Mouse (Mus musculus) ZHBTc4 (cell line): ENCODE results near the gene Slc12a9.
A peak's percentile ranks its signal among the peaks of the same experiment; 100 is the strongest.

ENCODE experiments used
- DNase-seq: peaks from one replicate; pipeline ENCODE4 v3.0.0-alpha.2; 2011; ENCODE audit warnings: low read depth, low spot score

Slc12a9 gene

DNA sequence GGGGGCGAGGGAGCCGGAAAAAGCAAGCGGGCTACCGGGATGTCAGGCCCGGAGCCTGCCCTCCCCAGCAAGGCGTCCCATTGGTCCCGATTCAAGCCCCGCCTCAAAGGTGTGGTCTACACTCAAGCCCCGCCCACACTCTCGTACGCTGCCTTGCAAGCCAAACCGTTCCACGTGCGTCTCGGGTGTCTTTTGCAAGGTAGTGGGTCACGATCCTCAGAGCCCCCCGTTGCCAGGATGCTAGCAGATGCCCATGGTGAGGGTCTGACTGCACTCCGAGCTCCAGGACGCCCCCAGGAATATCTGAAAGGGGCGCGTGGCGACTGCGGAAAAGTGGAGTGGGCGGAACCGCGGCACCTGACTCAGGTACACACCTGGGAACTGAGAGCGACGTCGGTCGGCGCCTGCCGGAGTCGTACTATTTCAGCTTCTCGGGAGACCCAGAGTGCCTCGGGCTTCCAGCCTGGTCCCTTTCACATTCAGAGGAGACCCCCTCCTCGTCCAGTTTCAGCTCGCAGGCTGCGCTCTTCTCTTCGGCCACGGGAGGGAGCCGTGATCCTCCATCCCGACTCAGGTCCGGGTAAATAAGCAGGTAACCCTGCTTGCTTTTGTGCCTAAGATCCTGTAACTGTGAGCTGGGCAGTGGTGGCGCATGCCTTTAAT, at the start of gene Slc12a9:
Gene Slc12a9 (minus strand): TSS at position 86 of the 663 bp plus-strand sequence.
- DNase-seq = peak; percentile 97

DNA sequence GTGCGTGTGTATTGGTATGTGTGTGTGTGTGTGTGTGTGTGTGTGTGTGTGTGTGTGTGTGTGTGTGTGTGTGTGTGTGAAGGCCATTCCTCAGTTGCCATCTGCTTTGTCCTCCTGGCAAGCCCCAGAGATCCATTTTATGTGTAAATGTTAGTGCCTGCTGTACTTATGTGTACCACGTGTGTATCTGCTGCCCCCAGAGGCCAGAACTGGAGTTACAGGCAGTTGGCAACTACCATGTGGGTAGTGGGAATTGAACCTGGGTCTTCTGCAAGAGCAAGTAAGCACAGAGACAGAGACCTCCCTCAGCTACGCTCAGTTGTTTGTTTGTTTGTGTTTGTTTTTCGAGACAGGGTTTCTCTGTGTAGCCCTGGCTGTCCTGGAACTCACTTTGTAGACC, 47.8 kb upstream of the Slc12a9 start:
- DNase-seq = peak; percentile 89

DNA sequence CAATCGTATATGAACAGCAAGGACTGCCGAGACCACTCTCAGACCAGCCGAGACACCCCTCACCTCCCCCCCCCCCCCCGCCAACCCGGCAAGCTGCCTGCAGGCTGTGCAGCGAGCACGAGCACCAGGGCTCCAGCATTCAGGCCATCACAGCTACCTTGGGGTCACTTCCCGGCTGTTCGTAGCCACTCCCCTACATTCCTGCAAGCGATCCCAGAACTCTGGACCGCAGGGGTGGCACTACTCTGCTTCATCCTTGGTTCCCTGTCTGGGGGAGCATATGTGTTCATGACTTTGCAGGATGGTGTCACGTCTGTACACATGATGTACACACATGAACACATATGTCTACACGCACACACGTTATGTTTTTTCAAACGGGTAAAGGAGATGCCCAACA, 44.2 kb upstream of the Slc12a9 start:
- no peak for DNase-seq

DNA sequence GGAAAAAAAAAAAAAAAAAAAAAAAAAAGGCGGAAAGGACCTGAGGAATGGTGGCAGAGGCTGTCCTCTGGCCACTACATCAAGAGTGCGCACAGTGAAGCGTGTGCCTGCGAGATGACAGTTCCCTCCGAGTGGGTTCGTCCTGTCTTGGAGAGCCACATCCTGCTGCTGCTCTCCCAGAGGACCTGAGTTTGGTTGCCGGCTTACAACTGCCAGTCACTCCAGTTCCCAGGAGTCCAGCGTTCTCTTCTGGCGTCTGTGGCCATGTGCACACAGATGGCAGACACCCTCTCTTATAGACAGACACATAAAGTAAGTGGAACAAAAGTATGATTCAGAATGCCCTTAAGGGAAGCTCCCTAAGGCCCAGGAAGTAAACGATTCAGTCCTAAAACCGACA, 43.8 kb upstream of the Slc12a9 start:
- no peak for DNase-seq

DNA sequence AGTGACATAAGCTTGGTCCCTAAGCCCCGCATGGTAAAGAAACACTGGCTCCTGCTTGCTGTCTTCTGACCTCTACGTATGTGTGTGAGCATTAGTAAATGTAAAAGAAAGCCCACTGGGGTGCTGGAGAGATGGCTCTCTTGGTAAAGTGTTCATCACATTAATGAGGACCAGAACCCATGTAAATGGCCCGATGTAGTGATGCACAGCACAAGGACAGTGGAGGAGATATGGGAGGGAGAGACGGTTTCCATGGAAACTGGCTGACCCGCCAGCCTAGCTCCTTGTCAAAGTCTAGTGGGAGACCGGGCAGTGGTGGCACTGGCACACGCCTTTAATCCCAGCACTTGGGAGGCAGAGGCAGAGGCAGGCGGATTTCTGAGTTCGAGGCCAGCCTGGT, 43.3 kb upstream of the Slc12a9 start:
- peak; percentile 42 for DNase-seq

DNA sequence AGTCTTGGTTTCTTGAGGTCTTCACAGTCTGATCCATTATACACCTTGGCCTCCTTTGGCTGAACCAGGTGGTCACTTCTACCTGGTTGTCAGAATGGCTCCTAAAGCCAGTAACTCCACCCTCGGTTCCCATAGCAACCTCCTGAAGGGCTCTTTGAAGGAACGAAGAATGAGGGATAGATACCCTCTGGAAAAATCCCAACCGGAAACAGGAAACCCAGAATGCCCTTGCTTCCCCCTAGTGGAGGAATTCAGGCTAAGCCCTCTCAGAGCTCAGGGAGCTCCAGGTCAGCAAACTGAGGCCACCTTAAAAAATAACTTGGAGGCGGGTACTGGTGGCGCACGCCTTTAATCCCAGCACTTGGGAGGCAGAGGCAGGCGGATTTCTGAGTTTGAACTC, 42.8 kb upstream of the Slc12a9 start:
- DNase-seq = peak; percentile 85

DNA sequence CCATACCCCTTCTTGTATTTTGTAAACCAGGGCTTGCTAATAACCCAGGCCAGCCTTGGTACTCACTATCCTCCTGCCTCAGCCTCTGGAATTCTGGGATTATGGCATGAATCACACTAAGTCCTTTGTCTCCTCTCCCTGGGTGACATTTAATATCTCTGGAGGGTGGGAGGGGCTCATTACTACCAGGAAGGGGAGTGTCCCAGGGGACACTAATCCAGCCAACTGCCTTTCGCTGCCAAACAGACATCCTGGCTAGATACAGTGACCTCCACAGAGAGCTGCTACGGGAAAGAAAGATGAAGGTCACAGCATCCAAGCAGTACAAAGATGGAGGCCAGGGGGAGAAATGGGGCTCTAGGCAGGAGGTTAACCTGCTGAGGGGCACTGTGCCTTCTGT, 42.2 kb upstream of the Slc12a9 start:
- DNase-seq = peak; percentile 35

DNA sequence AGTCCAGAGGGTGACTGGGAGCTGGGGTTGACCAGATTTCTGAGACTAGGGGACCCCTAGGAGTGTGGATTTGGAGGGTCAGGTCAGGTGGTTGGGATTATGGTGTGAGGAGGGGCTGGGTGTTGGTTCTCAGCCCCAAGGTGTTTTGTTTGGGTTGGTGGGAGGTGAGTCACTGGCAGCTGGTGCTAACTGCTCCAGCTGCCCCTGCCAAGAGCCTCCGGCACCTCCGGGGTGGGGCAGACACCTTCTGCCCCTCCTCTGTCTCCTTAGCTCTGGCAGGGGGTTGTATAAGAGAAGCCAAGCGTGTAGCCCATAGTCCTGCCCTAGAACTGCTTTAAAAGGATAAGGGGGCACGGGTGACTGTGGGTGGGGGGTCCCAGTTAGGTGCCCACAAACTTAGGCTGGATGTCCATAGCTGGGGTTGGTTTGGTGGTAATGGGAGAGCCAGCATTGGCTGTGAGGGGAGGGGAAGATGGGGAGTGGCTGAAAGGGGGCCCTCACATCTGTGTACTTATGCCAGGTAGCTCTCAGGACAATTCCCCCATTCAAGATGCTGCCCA, 41.2 kb upstream of the Slc12a9 start:
- DNase-seq = no peak

DNA sequence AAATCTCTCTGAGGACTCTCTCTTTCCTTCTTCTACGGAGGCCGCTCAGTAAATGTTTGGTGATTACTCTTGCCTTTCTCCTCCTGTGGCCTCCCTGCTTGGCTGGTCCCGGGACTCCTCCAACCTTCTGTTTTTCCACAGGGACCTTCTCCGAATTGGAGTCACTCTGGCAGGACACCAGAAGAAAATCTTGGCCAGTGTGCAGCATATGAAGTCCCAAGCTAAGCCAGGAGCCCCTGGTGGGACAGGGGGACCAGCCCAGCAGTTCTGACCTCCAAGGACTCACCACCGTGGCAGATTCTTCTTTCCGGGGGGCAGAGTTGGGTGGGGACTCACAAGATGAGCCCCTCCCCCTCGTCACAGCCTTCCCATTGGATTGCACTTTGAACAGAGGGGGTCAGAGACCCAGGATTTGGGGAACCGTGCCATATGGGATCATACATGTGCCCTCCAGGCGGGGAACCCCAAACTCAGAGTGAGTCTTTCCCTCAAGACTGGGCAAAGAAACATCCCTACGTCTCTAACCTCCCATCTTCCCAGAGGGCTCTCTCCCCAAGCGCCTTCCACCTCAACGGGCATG, 40.1 kb upstream of the Slc12a9 start:
- DNase-seq = no peak

DNA sequence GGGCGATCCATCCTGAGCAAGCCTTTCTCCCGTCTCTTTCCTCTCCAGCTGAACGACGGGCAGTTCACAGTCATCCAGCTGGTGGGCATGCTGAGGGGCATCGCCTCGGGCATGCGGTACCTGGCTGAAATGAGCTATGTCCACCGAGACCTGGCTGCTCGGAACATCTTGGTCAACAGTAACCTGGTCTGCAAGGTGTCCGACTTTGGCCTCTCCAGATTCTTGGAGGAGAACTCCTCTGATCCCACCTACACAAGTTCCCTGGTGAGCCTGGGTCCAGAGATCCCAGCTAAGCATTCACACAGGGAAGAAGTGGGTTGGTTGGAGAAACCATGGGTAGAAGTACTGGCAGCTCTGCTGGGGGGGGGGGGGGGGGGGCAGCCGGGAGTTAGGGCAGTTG, 36.3 kb upstream of the Slc12a9 start:
- DNase-seq = no peak

DNA sequence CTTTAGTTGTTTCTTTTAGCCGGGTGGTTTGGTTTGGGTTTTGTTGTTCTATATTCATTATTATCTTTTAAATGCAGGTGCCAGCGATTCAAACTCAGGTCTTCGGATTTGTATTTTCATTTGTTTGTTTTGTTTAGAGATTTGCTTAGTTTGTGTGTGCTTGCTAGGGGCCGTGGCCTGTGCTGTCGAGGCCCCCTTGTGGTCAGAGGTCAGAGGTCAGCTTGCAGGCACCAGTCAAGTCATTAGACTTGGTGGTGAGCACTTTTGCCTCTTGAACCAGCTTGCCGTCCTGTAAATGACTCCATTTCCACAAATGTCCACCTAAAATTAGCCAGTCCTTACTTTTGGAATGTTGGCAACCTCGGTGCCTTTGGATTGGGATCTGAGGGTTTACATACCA, 25.0 kb upstream of the Slc12a9 start:
- DNase-seq = peak; percentile 64

DNA sequence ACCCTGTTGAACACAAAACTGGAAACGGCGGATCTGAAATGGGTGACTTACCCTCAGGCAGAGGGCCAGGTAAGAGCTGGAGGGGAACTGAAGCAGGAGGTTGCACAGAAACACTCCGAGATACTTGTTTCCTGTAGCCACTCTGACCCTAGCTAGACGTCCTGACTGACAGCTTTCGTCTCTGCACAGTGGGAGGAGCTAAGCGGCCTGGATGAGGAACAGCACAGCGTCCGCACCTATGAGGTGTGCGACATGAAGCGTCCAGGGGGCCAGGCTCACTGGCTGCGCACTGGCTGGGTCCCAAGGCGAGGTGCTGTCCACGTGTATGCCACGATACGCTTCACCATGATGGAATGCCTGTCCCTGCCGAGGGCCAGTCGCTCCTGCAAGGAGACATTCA, 20.7 kb upstream of the Slc12a9 start:
- peak; percentile 60 for DNase-seq

DNA sequence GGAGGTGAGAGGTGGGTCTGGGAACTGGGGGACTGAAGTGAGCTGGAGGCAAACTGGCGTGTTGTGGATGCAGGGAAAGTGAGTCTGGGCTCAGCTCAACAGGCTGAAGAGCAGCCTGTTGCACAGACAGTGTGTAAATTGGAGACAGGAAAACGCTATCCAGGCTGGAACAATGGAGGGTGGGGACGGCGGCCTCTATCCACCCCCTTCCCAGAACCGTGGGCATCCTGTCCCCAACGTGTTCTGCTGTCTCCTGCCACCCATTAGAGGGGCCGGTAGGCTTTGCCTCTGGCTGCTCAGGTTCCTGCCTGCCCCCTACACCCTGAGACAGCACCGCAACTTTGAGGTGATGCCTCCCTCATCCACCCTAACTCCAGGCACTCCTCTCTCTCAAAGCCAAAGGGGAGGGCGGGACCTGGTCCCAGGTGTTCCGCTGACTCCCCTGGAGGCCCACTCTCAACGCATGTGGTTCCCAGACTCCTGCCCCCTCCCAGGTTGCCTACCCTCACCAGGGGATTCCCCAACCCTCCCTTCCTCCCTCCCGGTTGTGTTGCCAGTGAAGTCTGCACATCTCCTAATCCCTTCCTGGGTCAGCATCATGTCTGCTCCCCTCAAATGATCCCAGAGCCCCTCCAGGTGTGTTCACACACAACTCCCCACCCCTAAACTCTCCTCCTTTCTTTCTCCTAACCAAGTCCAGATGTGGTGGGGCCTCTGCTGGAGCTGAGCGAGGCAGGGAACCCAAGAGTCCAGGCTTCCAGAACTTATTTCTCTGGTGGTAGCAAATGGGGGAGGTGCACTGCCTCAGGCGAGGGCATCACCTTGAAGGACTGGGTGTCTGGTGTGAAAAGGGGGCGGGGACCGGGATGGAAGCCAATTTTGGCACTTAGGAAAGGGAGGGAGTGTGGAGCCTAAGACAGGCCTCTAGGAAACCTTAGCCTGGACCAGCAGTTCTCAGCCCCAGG, 18.9 kb upstream of the Slc12a9 start:
- peak; percentile 93 for DNase-seq

DNA sequence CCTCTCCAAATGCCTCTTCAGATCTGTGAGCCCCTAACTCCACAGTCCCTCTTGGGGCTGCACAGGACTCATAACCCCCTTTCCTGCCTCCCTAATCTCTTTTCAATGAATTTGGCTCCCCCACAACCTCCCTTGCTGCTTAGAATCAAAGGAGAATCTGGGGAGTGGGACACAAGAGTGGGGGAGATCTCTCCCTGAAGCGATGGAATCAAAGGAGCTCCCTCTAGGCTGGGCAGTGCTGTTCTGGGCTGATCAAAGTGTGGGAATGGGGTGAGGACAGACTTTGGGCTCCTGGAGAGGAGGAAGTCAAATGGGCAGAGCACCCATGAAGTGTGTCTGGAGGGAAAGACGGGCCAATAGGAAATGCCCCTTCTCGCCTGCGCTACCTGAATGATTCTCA, 18.0 kb upstream of the Slc12a9 start:
- no peak for DNase-seq

DNA sequence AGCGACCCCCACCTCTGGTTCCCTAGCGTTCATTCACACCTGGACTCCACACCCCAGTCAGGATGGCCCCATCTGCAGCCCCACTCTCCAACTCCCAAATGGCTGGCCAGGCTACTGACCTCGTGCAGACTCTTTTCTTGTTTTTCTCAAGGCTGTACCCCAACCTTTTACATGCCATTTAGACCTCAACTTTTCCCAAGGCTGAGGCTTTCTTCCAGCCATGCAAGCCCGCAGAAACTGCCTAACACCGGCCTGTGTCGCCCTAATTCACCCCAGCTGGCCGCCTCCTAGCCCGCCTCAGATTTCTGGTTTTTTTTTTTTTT, 17.6 kb upstream of the Slc12a9 start:
- no peak for DNase-seq

DNA sequence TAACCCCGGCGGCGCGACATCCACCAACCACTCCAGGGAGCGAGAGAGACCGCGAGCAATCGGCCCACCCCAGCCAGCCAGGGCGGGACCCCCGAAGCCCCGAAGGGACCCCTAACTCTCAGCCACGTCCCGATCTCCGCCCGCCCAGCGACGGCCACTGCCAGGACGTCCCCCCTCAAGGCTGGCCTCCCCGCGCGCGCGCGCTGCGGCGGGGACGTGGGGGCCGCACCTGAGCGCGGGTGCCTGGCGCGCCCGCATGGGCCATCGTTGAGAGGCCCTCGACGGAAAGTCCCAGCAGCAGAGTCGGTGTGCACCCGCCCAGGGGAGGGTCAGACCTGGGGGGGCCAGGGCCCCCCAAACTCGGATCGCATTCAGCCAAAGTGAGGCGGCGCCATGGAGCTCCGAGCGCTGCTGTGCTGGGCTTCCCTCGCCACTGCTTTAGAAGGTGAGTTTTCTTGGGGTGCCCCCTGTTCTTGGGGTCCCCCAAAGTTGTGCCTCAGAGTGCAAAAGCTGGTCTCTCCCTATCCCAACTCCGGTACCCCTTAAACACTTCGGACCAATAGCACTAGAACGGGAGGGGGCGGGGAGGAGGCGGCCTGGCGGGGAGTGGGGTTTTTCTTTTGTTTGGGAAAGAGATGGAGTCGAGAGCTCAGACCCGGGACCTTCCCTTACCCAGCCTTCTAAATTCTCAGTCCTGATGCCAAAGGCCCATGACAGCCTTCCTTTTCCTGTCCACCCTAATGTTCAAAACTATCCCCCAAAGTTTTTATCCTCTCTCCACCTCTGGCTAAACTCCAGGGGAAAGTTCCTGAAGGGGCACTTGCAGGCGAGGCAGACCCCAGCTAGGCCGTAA, 17.0 kb upstream of the Slc12a9 start:
- DNase-seq = no peak

DNA sequence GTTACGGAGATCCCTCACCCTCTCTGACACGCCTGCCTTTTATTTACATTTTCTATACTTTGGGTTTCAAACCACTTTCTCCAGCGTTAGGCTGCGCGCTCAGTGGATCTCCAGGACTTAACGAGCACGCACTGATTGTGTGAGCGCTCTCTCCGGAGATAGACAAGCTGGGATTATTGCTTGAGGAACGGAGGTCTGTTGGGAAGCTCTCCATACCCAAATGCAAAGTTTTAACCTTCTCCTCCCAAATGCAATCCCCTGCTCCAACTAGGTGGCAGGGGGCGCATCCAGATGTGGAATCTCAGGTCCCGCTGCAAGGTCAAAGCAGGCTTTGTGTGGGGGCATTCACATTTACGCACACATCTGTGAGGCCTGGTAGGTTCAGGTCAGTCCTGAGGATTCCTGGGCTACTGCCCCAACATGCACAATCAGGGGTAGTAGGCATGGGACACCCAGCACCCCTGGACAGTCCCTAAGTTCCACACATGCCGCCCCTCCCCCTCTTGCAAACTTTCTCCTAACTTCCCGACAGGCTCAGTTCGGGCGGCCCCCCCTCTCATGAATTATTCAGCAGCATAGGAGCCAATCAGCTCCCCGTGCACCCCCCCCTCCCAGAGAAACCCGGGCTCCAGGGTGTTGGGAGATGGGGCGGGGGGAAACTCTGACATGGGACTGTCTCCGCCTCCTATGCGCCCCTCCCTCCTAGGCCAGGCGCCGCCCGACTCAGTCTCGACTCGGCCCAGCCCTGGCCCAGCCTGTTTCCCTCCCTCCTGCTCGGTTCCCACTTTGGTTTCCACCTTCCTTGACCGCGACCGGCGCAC, 16.2 kb upstream of the Slc12a9 start, which contains the start of gene Ephb4:
Gene Ephb4 (plus strand): TSS at position 726 of the 821 bp plus-strand sequence.
- DNase-seq = peak; percentile 98

DNA sequence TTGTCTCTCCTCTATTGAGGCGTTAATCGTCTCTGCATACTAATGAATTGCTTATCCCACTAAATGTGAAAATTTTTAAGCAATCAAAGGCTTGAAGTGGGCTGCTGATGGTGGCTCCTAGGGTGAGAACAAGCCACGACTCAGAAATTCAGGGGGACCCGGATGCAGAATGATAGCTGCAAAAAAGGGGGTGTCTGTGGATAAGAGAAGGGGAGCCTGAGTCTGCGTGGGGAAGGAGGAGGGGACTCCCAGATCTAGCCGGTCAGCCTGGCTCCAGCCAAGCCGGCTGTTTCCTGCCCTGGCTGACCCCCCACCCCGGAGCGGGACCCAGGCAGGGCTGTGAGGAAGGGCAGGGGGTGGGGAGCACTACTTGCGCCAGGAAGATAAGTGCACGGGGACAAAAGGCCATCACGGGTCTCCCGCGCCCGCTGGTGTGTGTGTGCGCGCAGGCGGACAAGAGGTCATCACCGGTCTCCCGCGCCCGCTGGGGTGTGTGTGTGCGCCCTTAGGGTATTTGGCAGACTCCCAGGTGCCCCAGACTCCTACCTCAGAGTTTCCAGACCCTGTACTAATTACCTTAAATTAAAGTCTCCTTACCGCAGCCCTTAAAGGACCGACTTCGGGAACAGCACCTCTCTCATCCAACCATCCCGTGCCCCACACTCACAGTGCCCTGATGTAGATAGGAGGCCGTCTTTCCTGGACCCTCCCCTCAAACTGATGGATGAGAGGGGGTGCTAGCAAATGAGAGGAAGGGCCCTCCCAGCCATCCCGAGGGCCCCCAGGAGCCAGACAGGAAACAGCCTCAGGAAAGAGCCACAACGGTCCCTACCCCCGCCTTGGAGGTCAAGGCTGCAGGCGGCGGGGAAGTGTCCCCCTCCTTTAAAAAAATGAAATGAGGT, 15.3 kb upstream of the Slc12a9 start:
- DNase-seq = no peak

DNA sequence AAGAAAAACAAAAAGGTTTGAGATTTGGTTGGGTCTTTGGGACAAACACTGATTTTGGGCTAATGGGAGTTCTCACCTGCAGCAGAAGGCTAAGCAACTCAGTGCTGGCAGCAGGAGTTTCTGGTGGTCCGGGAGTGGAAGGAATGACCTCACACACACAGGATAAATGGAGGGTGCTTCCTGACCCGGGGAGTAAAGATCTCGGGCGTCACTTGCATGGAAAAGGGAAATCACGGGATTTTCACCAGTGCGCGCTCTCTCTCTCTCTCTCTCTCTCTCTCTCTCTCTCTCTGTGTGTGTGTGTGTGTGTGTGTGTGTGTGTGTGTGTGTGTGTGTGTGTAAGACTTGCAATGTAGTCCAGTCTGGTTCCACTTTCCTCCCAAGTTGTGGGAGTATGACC, 14.5 kb upstream of the Slc12a9 start:
- no peak for DNase-seq
